Mouse (Mus musculus): ENCODE results near the gene Mtus2. TPM values are rescaled to one million over a fixed set of nuclear protein-coding genes. Genes with fewer than 3 reads are reported as not detected.

The Mtus2 gene
- polyA plus RNA-seq, 1 experiment from 2014 or later: 17.9 TPM

GRCm38 (mm10) chr5:148179231-148179630 is 222.1 kb downstream of the Mtus2 start:
- Histone ChIP-seq H3K4me3 (replicated peaks; ENCODE audit: low read length) (no peak overlapping the region), H3K27me3 (replicated peaks; ENCODE audit: control insufficient read depth, insufficient read depth, low read length) (no peaks in the 10 kb centered on the region), H3K9me3 (ENCODE audit: control insufficient read depth, low read length) (no peaks in the 10 kb centered on the region), H3K36me3 (ENCODE audit: control insufficient read depth, insufficient read depth) (no peaks in the 10 kb centered on the region), H3K4me2 (ENCODE audit: low read length) (no peak overlapping the region), H3K4me1 (replicated peaks; ENCODE audit: control insufficient read depth, insufficient read depth, low read length) (peaks cover 3% of the 10 kb centered on the region; the same call in 1 of the 2 replicates), H3K9ac (replicated peaks; ENCODE audit: low read depth, low read length) (no peak overlapping the region), H3K27ac (ENCODE audit: low read length) (no peak overlapping the region)
- ATAC-seq: no peak
- 66% methylated on average over 7 of the region's 7 CpGs for WGBS

- 16% methylated on average over 13 of the region's 13 CpGs for WGBS
- no peak overlapping the region for H3K9ac ChIP-seq (replicated peaks; ENCODE audit: low read depth, low read length)
Measured at GRCm38 (mm10) chr5:148180590-148181307, 223.6 kb downstream of the Mtus2 start.

GRCm38 (mm10) chr5:148181308-148181630 is 224.1 kb downstream of the Mtus2 start:
- no peak overlapping the region for H3K4me3 ChIP-seq (replicated peaks; ENCODE audit: low read length)
- no peaks in the 10 kb centered on the region for H3K36me3 ChIP-seq (ENCODE audit: control insufficient read depth, insufficient read depth)
- H3K27ac ChIP-seq (ENCODE audit: low read length): no peak overlapping the region
- ATAC-seq: no peak
- peaks cover 7% of the 10 kb centered on the region; the same call in 1 of the 2 replicates for H3K9me3 ChIP-seq (ENCODE audit: control insufficient read depth, low read length)
- WGBS: 42% methylated on average over 4 of the region's 4 CpGs
- no peak overlapping the region for H3K4me2 ChIP-seq (ENCODE audit: low read length)
- H3K9ac ChIP-seq (replicated peaks; ENCODE audit: low read depth, low read length): no peak overlapping the region
- H3K4me1 ChIP-seq (replicated peaks; ENCODE audit: control insufficient read depth, insufficient read depth, low read length): no peaks in the 10 kb centered on the region
- no peaks in the 10 kb centered on the region for H3K27me3 ChIP-seq (replicated peaks; ENCODE audit: control insufficient read depth, insufficient read depth, low read length)

More at GRCm38 (mm10) chr5:148180590-148181307, 223.6 kb downstream of the Mtus2 start:
- no peaks in the 10 kb centered on the region for H3K36me3 ChIP-seq (ENCODE audit: control insufficient read depth, insufficient read depth)
- peak; percentile 50; the same call in 1 of the 2 replicates for ATAC-seq
- H3K27me3 ChIP-seq (replicated peaks; ENCODE audit: control insufficient read depth, insufficient read depth, low read length): no peaks in the 10 kb centered on the region
- no peak overlapping the region for H3K27ac ChIP-seq (ENCODE audit: low read length)
- H3K4me1 ChIP-seq (replicated peaks; ENCODE audit: control insufficient read depth, insufficient read depth, low read length): peaks cover 3% of the 10 kb centered on the region; the same call in 1 of the 2 replicates
- peaks cover 3% of the 10 kb centered on the region; the same call in 1 of the 2 replicates for H3K9me3 ChIP-seq (ENCODE audit: control insufficient read depth, low read length)
- H3K4me2 ChIP-seq (ENCODE audit: low read length): no peak overlapping the region
- H3K4me3 ChIP-seq (replicated peaks; ENCODE audit: low read length): no peak overlapping the region

GRCm38 (mm10) chr5:148181901-148182300 is 224.8 kb downstream of the Mtus2 start:
- 88% methylated on average over 6 of the region's 6 CpGs for WGBS
- Histone ChIP-seq H3K36me3 (ENCODE audit: control insufficient read depth, insufficient read depth) (no peaks in the 10 kb centered on the region), H3K27ac (ENCODE audit: low read length) (no peak overlapping the region), H3K4me3 (replicated peaks; ENCODE audit: low read length) (no peak overlapping the region), H3K9me3 (ENCODE audit: control insufficient read depth, low read length) (peaks cover 7% of the 10 kb centered on the region; the same call in 1 of the 2 replicates), H3K4me2 (ENCODE audit: low read length) (no peak overlapping the region), H3K4me1 (replicated peaks; ENCODE audit: control insufficient read depth, insufficient read depth, low read length) (no peaks in the 10 kb centered on the region), H3K9ac (replicated peaks; ENCODE audit: low read depth, low read length) (no peak overlapping the region), H3K27me3 (replicated peaks; ENCODE audit: control insufficient read depth, insufficient read depth, low read length) (no peaks in the 10 kb centered on the region)
- no peak for ATAC-seq

GRCm38 (mm10) chr5:148185898-148186297 is 228.8 kb downstream of the Mtus2 start:
- Histone ChIP-seq H3K9me3 (ENCODE audit: control insufficient read depth, low read length) (peaks cover 7% of the 10 kb centered on the region; the same call in 1 of the 2 replicates), H3K4me3 (replicated peaks; ENCODE audit: low read length) (no peak overlapping the region)
- WGBS: 70% methylated on average over 1 of the region's 1 CpGs

GRCm38 (mm10) chr5:148191416-148191815 is 234.3 kb downstream of the Mtus2 start:
- H3K4me1 ChIP-seq (replicated peaks; ENCODE audit: control insufficient read depth, insufficient read depth, low read length): no peaks in the 10 kb centered on the region
- no peaks in the 10 kb centered on the region for H3K36me3 ChIP-seq (ENCODE audit: control insufficient read depth, insufficient read depth)
- 39% methylated on average over 4 of the region's 4 CpGs for WGBS
- no peak overlapping the region for H3K9ac ChIP-seq (replicated peaks; ENCODE audit: low read depth, low read length)
- no peak overlapping the region for H3K4me2 ChIP-seq (ENCODE audit: low read length)
- no peaks in the 10 kb centered on the region for H3K9me3 ChIP-seq (ENCODE audit: control insufficient read depth, low read length)
- ATAC-seq: no peak
- no peaks in the 10 kb centered on the region for H3K27me3 ChIP-seq (replicated peaks; ENCODE audit: control insufficient read depth, insufficient read depth, low read length)
- no peak overlapping the region for H3K4me3 ChIP-seq (replicated peaks; ENCODE audit: low read length)
- H3K27ac ChIP-seq (ENCODE audit: low read length): no peak overlapping the region

More at GRCm38 (mm10) chr5:148185898-148186297, 228.8 kb downstream of the Mtus2 start:
- H3K4me1 ChIP-seq (replicated peaks; ENCODE audit: control insufficient read depth, insufficient read depth, low read length): no peaks in the 10 kb centered on the region
- no peak for ATAC-seq
- no peak overlapping the region for H3K9ac ChIP-seq (replicated peaks; ENCODE audit: low read depth, low read length)
- no peak overlapping the region for H3K4me2 ChIP-seq (ENCODE audit: low read length)
- no peaks in the 10 kb centered on the region for H3K27me3 ChIP-seq (replicated peaks; ENCODE audit: control insufficient read depth, insufficient read depth, low read length)
- H3K27ac ChIP-seq (ENCODE audit: low read length): no peak overlapping the region
- no peaks in the 10 kb centered on the region for H3K36me3 ChIP-seq (ENCODE audit: control insufficient read depth, insufficient read depth)

GRCm38 (mm10) chr5:148211831-148212230 is 254.7 kb downstream of the Mtus2 start:
- Histone ChIP-seq H3K4me2 (ENCODE audit: low read length) (no peak overlapping the region), H3K9ac (replicated peaks; ENCODE audit: low read depth, low read length) (no peak overlapping the region), H3K4me3 (replicated peaks; ENCODE audit: low read length) (no peak overlapping the region), H3K4me1 (replicated peaks; ENCODE audit: control insufficient read depth, insufficient read depth, low read length) (no peaks in the 10 kb centered on the region), H3K36me3 (ENCODE audit: control insufficient read depth, insufficient read depth) (no peaks in the 10 kb centered on the region), H3K27me3 (replicated peaks; ENCODE audit: control insufficient read depth, insufficient read depth, low read length) (no peaks in the 10 kb centered on the region), H3K9me3 (ENCODE audit: control insufficient read depth, low read length) (no peaks in the 10 kb centered on the region), H3K27ac (ENCODE audit: low read length) (no peak overlapping the region)
- no peak for ATAC-seq
- 99% methylated on average over 4 of the region's 4 CpGs for WGBS

- no peaks in the 10 kb centered on the region for H3K27me3 ChIP-seq (replicated peaks; ENCODE audit: control insufficient read depth, insufficient read depth, low read length)
- no peak for ATAC-seq
- H3K4me3 ChIP-seq (replicated peaks; ENCODE audit: low read length): no peak overlapping the region
- H3K9me3 ChIP-seq (ENCODE audit: control insufficient read depth, low read length): no peaks in the 10 kb centered on the region
- no peaks in the 10 kb centered on the region for H3K36me3 ChIP-seq (ENCODE audit: control insufficient read depth, insufficient read depth)
- H3K27ac ChIP-seq (ENCODE audit: low read length): no peak overlapping the region
- H3K9ac ChIP-seq (replicated peaks; ENCODE audit: low read depth, low read length): no peak overlapping the region
- no peaks in the 10 kb centered on the region for H3K4me1 ChIP-seq (replicated peaks; ENCODE audit: control insufficient read depth, insufficient read depth, low read length)
- 85% methylated on average over 8 of the region's 8 CpGs for WGBS
- no peak overlapping the region for H3K4me2 ChIP-seq (ENCODE audit: low read length)
Measured at GRCm38 (mm10) chr5:148216786-148217185, 259.7 kb downstream of the Mtus2 start.

GRCm38 (mm10) chr5:148222898-148223297 is 265.8 kb downstream of the Mtus2 start:
- WGBS: 87% methylated on average over 5 of the region's 5 CpGs
- Histone ChIP-seq H3K9ac (replicated peaks; ENCODE audit: low read depth, low read length) (no peak overlapping the region), H3K4me1 (replicated peaks; ENCODE audit: control insufficient read depth, insufficient read depth, low read length) (no peaks in the 10 kb centered on the region), H3K9me3 (ENCODE audit: control insufficient read depth, low read length) (no peaks in the 10 kb centered on the region), H3K4me3 (replicated peaks; ENCODE audit: low read length) (no peak overlapping the region), H3K27ac (ENCODE audit: low read length) (no peak overlapping the region), H3K36me3 (ENCODE audit: control insufficient read depth, insufficient read depth) (no peaks in the 10 kb centered on the region), H3K27me3 (replicated peaks; ENCODE audit: control insufficient read depth, insufficient read depth, low read length) (no peaks in the 10 kb centered on the region), H3K4me2 (ENCODE audit: low read length) (no peak overlapping the region)
- ATAC-seq: no peak
